Mouse (Mus musculus): ENCODE results near the gene Txn2. TPM values are rescaled to one million over a fixed set of nuclear protein-coding genes. Genes with fewer than 3 reads are reported as not detected.

Gene Txn2
- 100 to 1,000 TPM; 210 to 254 TPM for total RNA-seq (2021)
- long read RNA-seq, experiment 1, transcript Txn2-201 (4 exons, 1,298 nt) = major isoform, 427 of 503 reads
- long read RNA-seq, experiment 1, transcript Txn2-204 (3 exons, 2,049 nt) = minor isoform, 6 of 503 reads
- long read RNA-seq, experiment 1, partial matches to known transcripts = 1 of 503 reads
- long read RNA-seq, experiment 1, other reads (novel, unspliced or antisense) = 68 of 503 reads
- long read RNA-seq, experiment 2, transcript Txn2-201 (4 exons, 1,298 nt) = major isoform, 469 of 540 reads
- long read RNA-seq, experiment 2, transcript Txn2-204 (3 exons, 2,049 nt) = minor isoform, 9 of 540 reads
- long read RNA-seq, experiment 2, partial matches to known transcripts = 1 of 540 reads
- long read RNA-seq, experiment 2, other reads (novel, unspliced or antisense) = 61 of 540 reads

DNA sequence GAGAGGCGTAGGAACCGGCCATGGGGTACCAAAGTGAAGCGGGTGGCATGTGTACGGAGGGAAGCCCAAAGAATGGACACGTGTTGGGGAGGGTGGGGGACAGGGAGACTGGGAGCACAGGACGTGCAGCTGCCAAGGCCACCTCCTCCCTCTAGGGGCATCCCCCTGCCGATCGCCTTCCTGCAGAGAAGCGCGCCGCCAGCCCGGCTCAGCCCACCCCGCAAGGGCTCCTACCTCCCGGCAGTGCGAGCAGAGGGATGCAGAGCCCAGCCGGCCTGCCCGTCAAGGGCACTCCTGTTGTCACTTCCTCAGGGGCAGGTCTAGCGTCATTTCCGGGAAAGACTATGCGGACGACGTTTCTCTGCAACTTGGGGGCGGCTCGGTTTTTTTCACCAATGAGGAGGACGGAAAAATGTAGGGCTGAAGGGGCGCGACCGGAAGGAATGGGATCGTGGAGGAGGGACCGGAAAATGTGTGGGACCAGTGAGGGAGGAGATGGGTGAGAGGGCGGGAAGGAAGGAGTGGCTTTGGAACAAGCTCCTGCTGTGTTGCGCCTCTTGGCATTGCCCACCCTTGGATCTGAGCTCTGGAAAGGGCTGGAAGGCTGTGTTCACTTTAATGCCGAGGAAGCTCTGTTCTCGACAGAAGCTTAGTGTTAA is at the start of gene Txn2:
TSS of gene Txn2 (minus strand) at position 334 of the 659 bp plus-strand sequence.
- peak; percentile 97 for DNase-seq

DNA sequence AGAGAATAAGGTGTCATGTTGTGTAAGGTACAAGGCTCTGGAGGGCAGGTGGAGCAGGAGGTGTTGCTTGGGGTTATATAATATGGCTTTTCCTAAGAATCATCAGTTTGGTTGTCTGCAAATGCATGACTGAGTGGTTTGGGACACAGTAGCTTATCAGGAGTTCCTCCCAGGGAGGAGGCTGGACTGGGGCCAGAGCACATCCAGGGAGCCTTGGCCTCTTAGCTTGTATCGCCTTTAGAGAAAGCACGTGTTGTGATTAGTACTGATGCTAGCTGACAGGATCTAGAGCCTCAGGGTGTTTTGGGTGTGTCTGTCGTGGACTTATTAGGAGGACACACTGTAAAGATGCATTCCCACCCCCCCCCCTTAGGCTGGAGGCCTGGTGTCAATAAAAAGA is 48.9 kb upstream of the Txn2 start:
- no peak for DNase-seq

DNA sequence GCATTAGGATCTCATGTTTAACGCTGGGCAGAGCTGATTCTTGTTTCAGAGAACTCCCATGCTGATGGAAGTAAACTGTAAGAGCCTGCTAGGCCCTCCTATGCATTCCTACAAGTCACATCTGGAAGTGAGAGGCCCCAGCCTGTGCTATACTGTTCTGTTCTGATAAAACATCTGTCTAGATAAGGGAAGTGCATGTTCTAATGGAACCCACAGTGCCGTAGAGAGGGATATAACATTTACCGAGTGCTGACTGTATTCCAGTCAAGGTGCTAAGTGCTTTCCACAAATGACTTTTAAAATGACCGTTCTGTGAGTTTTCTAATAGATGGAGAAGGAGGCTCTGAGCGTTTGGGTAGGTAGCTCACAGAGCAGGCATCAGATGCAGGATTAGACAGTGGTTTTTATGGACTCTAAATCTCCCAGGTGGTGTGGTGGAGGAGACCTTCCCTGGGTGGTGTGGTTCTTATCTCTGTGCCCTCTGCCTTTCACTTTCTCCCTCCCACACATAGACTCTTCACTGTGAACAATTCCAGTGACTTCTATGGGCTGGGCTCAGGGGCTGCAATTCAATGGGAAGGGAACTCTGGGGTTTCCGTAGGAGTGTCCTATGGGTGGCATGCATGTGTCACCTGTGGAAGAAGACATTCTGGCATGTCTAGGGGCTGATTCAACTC is 45.5 kb upstream of the Txn2 start:
- DNase-seq = no peak

DNA sequence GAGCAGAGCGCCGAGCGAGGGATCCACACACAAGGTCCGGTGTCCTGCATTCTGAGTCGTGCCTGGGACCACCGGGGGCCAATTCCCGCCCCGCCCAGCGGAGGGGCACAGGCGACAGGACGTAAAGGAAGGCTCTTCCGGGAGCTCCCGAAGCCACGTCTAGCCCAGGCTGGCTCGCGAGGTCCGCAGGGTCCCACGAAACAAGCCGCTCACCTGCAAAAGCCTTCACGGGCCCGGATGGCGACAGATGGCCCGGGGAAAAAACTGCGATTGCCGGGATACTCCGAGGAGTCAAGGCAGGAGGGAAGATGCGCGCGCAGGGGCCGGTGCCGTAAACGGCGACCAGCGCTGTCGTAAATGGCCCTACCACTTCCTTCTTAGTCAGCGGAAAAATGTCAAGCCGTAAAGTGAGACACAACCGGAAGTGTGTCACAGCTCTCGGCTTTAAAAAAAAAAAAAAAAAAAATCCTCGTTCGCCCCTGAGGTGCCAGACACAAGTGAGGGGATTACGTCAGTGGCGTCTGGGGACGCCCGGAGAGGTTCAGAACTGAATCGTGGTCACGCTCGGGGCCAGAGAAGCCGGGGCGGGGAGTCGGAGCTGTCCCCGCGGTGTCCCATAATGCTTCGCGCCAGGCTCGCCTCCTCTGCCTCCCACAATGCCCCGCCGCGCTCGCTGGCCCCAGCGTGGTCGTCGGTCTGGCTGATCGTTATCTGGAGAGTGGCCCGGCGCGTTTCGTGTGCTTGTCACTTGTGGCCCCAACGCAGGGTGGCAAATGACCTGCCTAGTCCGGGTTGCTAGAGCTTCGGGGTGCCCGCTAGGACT is 41.9 kb upstream of the Txn2 start, which contains the start of gene Eif3d:
TSS of gene Eif3d (minus strand) at position 344 of the 823 bp plus-strand sequence.
- peak; percentile 92 for DNase-seq

- DNase-seq = no peak
These were observed 41.2 kb upstream of the Txn2 start for GRCm38 (mm10) chr15:77969940-77970469.

DNA sequence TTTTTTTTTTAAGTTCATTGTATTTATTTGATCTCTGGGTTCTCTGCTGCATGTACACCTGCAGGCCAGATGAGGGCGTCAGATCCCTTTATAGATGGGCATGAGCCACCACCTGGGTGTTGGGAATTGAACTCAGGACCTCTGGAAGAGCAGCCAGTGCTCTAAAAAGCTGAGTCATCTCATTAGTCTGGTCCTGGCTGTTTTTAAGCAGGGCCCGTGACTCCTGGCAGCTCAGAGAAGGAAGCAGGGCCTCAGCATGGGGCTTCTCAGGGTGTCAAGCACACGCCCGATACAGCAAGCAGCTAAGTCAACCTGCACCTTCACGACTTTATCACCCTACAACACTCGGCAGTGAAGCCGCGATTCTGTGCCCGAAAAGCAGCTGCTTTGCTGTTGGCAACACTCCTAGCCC is 36.3 kb upstream of the Txn2 start:
- no peak for DNase-seq

DNA sequence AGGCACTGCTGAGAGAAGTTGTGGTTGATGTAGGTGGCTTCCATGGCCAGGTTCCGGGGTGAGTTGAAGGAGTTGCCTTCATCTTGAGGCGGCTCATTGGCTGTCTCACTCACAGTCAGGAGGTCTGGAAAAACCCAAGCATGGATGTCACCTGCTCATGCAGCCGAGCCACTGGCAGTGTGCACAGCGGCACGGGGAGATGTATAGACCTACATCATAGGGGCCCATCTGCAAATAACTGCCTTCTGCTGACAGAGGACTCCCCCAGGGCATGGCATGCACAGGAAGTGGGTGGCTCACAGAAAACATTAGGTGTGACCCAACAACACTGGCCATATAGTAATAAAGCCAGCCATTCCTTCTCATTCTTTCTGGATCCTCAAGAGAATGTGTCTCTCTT is 33.6 kb upstream of the Txn2 start:
- no peak for DNase-seq

DNA sequence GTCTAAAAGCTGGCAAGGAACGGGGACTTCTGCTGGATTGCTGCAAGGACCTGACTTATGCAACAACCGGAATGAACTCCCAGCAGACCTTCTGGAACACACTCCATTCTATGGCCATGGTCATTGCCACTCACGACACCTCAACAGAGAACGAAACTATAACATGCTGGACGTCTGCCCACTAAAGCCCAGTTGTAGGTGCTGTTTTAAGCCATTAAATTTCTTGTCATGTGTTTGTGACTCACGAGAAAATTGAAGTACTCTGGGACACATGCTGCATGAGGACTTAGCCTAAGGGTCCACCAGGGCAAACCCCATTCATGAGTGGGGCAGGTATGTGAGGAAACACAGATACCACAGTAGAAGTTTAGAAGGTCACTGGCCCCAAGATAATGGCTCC is 31.9 kb upstream of the Txn2 start:
- DNase-seq = no peak

DNA sequence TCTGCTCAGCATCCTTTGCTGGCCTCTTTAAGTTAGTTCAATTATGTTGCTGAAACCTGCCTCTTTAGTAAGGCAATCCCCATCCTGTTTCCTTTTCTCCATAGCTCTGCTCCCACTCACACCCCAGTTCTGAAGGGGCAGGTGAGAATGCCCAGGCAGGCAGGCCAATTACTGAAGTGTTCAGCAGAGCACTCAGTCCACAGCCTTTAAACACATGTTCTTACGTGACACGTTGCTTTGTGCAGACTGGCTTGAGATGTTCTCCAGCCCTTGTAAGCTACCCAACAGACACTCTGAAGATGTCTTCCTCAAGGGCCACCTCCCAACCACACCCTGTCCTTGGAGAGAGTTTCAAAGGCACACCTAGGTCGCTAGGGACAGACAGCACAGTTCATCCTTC is 29.3 kb upstream of the Txn2 start:
- no peak for DNase-seq

GRCm38 (mm10) chr15:77957625-77958024 is 28.8 kb upstream of the Txn2 start:
- no peak for DNase-seq

DNA sequence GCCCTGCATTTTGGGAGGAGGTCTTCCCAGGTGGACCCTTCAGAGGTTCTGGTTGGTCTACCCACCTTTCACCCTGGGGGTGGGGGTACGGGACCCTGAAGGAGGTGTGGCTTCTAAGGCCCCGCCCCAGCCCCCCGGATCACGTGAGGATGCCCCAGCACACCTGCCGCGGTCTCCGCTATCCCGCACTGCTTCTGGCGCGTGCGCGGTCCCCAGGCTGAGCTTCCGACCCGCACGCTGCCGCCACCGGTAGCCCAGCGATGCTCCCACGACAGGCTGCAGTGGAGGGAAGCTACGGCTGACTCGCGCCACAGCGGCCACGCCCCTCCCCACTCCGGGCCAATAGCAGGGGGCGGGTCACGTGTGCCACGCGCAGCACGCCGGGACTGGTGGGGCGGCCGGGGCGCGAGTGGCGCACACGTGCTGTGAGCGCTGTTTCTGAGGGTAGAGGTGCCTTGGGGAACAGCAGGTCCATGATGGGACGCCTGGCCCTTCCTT is 27.6 kb upstream of the Txn2 start, which contains the start of gene Foxred2:
TSS of gene Foxred2 (minus strand) at position 319 of the 498 bp plus-strand sequence.
- DNase-seq = peak; percentile 83

- DNase-seq = no peak
These were observed 26.9 kb upstream of the Txn2 start for GRCm38 (mm10) chr15:77955440-77956403.

- DNase-seq = no peak
These were observed 25.6 kb upstream of the Txn2 start for GRCm38 (mm10) chr15:77954362-77954761.

DNA sequence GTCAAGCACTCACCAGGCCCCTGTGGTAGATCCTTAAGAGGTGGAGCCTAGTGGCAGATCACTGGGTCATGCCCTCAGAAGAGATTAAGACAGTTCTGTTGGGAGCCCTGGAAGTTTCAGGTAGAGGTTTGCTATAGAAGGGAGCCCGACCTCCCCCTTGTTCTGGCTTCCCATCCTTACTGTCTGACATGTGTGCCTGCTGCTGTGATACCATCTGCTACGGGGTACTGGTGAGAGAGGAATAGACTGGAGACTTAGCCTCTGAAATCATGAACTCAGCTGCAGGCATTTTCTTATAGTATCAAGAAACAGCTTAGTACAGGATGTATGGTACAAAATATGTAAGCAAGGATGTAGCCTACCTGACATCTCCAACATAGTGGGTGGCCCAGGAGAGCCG is 24.1 kb upstream of the Txn2 start:
- DNase-seq = no peak

DNA sequence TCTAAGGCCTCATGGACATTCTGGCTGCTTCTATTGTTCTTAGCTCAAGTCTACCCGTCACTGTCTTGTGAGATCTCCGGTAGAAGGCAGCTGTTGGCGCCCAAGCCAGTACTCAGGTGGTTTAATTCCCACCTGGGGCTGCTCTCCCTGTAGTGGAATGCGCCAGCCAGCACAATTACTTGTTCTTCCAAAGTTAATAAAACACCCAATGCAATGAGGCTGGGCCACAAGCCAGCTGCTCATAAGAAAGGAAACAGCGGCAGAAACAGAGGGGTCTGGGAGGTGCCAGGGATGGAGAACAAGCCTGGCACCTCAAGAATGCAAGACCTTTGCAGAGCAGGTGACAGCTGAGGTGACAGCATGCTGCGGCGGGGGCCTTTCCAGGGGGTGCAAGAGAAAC is 20.3 kb upstream of the Txn2 start:
- DNase-seq = no peak

- DNase-seq = peak; percentile 50
These were observed 16.9 kb upstream of the Txn2 start for GRCm38 (mm10) chr15:77945711-77946110.

DNA sequence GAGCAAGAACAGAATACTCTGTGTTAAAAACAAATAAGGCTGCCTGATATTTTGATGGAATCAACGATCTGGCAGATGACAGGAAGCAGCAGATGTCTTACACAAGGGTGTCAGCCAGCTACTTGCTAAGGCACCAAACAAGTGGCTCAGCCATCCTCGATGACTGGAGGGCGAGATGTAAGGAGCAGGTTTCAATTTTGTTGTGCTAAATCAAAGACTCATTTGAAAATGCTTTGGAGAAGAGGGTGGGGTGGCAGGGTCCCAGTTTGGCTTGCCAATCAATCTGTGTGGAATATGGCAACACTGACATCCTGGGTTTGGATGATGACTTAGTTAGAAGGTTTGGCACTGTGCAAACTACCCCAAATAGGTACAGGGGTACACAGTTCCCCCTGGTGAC is 12.8 kb upstream of the Txn2 start:
- no peak for DNase-seq

DNA sequence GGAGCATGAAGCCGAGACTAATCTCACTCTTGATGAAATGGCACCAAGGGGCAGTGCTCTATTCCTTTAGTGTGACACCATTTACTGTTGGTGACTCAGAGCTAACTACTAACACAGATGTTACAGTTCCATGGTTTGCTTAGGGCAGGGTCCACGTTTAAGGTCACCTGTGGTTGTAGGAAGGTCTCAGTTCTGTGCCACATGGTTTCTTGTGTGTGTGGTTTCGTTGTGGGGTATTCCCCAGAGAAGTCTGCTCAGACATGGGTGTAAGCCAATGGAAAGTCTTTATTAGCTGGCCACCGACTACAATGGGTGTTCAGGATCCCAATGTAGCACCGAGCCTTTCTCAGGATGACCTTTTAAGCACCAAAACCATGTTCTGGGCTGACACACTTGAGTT is 9.7 kb upstream of the Txn2 start:
- DNase-seq = no peak

GRCm38 (mm10) chr15:77935673-77936375 is 7.0 kb upstream of the Txn2 start:
- DNase-seq = no peak

DNA sequence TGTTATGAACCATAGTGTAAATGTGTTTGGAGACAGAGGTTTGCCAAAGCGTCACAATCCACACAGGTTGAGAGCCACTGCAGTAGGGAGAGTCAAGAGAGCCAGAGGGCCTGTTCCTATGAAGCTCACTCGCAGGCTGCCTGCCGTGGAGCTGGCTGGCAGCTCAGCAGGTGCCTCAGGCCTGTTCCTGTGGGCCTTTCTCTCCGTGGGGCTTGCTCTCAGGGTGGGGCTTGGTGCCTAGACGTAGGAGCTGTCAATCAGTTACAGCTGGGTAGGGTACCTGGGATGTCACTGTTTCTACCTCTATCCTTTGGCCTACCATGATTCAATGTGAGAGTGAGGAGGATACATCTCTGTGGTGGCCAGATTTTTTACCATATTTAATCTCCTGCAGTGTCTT is 6.2 kb upstream of the Txn2 start:
- no peak for DNase-seq
